Mouse (Mus musculus): ENCODE results near the gene Dgkz. TPM values are rescaled to one million over a fixed set of nuclear protein-coding genes. Genes with fewer than 3 reads are reported as not detected.

Gene Dgkz
- polyA plus RNA-seq, 1 experiment from 2014 or later: 36.3 TPM

- no peaks in the 10 kb centered on the region for H3K36me3 ChIP-seq
- H3K27me3 ChIP-seq: peaks cover 48% of the 10 kb centered on the region
- H3K4me3 ChIP-seq (replicated peaks): no peak overlapping the region
- H3K27ac ChIP-seq (replicated peaks): no peak overlapping the region
- 59% methylated on average over 1 of the region's 1 CpGs for WGBS
- H3K9ac ChIP-seq: no peak overlapping the region
- no peak for ATAC-seq (ENCODE audit: insufficient number of reproducible peaks, low FRiP score, low TSS enrichment, low read depth)
- H3K4me2 ChIP-seq (replicated peaks): no peak overlapping the region
- peaks cover 38% of the 10 kb centered on the region for H3K4me1 ChIP-seq
- no peaks in the 10 kb centered on the region for H3K9me3 ChIP-seq (replicated peaks)
Observed at GRCm38 (mm10) chr2:91924726-91925125, 50.9 kb downstream of the Dgkz start.

DNA sequence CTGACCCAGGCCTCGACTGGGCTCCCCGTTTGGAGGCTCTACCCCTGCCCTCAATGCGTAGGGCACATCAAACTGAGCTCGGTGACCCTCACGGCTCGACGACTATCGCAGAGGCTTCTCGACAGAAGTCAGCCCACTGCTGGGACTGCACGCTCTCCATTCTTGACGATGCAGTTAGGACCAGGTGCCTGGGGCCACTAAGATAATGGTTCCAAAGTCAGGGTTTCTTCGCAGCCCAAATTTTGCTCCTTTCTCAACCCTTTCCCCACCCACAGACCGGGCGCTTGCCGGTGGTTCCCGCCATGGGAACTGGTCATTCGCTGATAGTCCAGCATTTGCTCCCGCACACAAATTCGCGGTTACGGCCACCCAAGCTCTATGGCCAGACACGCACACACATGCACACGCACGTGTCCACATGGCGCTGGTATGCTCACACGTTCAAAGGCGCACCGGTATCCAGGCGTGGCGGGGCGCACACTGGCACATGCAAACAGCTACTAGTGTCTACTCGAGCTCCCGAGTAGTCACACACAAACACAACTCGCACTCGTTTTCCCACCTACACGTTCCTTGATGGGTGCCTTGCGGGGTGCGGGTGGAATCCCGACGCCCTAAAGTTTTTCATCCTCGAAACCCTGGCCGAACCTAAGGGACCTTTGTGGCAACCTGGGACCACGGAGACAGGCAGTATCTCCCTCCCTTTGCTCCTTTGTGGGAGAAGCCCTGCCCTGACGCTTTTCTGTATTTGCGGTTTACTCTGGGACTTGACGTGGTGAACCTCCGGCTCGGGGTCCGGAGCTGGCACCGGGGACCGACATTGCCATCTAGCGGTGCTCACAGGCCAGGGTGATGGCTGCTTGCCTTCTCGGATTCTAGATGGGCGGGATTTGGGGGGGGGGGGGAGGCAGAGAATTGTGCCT, 52.0 kb downstream of the Dgkz start:
- peaks cover 37% of the 10 kb centered on the region for H3K4me1 ChIP-seq
- peak; percentile 25; the same call in 1 of the 2 replicates for ATAC-seq (ENCODE audit: insufficient number of reproducible peaks, low FRiP score, low TSS enrichment, low read depth)
- peaks cover 48% of the 10 kb centered on the region for H3K27me3 ChIP-seq
- WGBS: 5% methylated on average over 54 of the region's 54 CpGs
- H3K9ac ChIP-seq: no peak overlapping the region
- no peaks in the 10 kb centered on the region for H3K9me3 ChIP-seq (replicated peaks)
- no peak overlapping the region for H3K27ac ChIP-seq (replicated peaks)
- H3K4me2 ChIP-seq (replicated peaks): peak overlapping the region; percentile 88
- peaks cover 1% of the 10 kb centered on the region; the same call in 1 of the 2 replicates for H3K36me3 ChIP-seq
- H3K4me3 ChIP-seq (replicated peaks): peak overlapping the region; percentile 62

- ATAC-seq (ENCODE audit: insufficient number of reproducible peaks, low FRiP score, low TSS enrichment, low read depth): no peak
- Histone ChIP-seq H3K9ac (no peak overlapping the region), H3K27me3 (peaks cover 48% of the 10 kb centered on the region), H3K36me3 (peaks cover 10% of the 10 kb centered on the region), H3K27ac (replicated peaks) (no peak overlapping the region), H3K4me3 (replicated peaks) (peak overlapping the region; percentile 62), H3K4me2 (replicated peaks) (peak overlapping the region; percentile 88), H3K4me1 (peaks cover 31% of the 10 kb centered on the region), H3K9me3 (replicated peaks) (no peaks in the 10 kb centered on the region)
- WGBS: 2% methylated on average over 37 of the region's 37 CpGs
Observed at GRCm38 (mm10) chr2:91922586-91923414, 52.9 kb downstream of the Dgkz start.

DNA sequence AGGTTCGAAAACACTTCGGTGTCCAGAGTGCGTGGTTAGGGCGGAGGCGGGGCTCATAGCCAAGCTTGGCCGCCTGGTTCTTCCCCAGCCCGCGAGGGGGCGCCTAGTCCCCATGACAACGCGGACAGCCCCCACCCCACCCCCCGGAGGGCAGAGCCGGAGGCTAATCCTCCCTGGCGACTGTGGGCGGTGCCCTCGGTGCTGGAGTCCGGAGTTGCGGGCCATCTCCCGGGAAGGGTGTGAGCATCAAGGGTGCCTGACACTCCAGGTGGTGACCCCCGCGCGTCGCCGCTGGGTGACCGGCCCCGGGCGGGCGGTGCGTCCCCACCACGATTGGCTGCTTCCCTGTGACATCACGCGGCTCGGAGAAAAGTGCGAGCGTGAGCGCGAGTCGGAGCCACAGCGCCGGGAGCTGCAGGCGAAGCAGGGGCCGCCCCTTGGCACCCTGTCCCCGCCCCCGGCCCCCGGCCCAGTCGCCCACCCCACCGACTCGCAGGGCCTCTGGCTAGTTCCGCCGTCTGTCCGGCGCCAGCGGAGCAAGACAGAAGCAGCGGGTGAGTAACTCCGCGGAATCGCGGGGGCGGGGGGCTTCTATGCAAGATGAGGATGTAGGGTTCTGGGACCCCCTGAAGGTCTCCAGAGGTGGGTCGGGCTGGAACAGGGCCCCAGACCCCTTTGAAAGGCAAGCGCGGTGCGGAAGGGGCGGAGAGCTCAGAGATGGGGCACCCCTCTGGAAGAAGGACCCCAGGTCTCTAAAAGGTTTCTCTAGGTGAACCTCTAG, 53.7 kb downstream of the Dgkz start:
- Histone ChIP-seq H3K4me1 (peaks cover 30% of the 10 kb centered on the region), H3K4me2 (replicated peaks) (peak overlapping the region; percentile 88), H3K9ac (peak overlapping the region; percentile 9; the same call in 1 of the 2 replicates), H3K36me3 (peaks cover 18% of the 10 kb centered on the region), H3K27ac (replicated peaks) (no peak overlapping the region), H3K4me3 (replicated peaks) (peak overlapping the region; percentile 62), H3K27me3 (peaks cover 48% of the 10 kb centered on the region), H3K9me3 (replicated peaks) (no peaks in the 10 kb centered on the region)
- peak; percentile 58; the same call in 1 of the 2 replicates for ATAC-seq (ENCODE audit: insufficient number of reproducible peaks, low FRiP score, low TSS enrichment, low read depth)
- WGBS: under 1% methylated on average over 64 of the region's 64 CpGs

- Histone ChIP-seq H3K9me3 (replicated peaks) (no peaks in the 10 kb centered on the region), H3K36me3 (peaks cover 25% of the 10 kb centered on the region), H3K4me2 (replicated peaks) (peak overlapping the region; percentile 88), H3K4me1 (peaks cover 30% of the 10 kb centered on the region), H3K27ac (replicated peaks) (no peak overlapping the region), H3K4me3 (replicated peaks) (peak overlapping the region; percentile 62), H3K9ac (no peak overlapping the region), H3K27me3 (peaks cover 48% of the 10 kb centered on the region)
- ATAC-seq (ENCODE audit: insufficient number of reproducible peaks, low FRiP score, low TSS enrichment, low read depth): peak; percentile 29; the same call in 1 of the 2 replicates
- 4% methylated on average over 31 of the region's 31 CpGs for WGBS
Observed at GRCm38 (mm10) chr2:91921181-91921789, 54.4 kb downstream of the Dgkz start.

GRCm38 (mm10) chr2:91920130-91920529, 55.5 kb downstream of the Dgkz start:
- Histone ChIP-seq H3K9me3 (replicated peaks) (no peaks in the 10 kb centered on the region), H3K27ac (replicated peaks) (no peak overlapping the region), H3K9ac (no peak overlapping the region), H3K36me3 (peaks cover 32% of the 10 kb centered on the region), H3K4me3 (replicated peaks) (no peak overlapping the region), H3K27me3 (peaks cover 45% of the 10 kb centered on the region), H3K4me2 (replicated peaks) (no peak overlapping the region), H3K4me1 (peaks cover 30% of the 10 kb centered on the region)
- 70% methylated on average over 4 of the region's 4 CpGs for WGBS
- no peak for ATAC-seq (ENCODE audit: insufficient number of reproducible peaks, low FRiP score, low TSS enrichment, low read depth)

- Histone ChIP-seq H3K9ac (no peak overlapping the region), H3K9me3 (replicated peaks) (no peaks in the 10 kb centered on the region), H3K27me3 (peaks cover 20% of the 10 kb centered on the region), H3K27ac (replicated peaks) (no peak overlapping the region), H3K4me1 (peaks cover 12% of the 10 kb centered on the region), H3K4me2 (replicated peaks) (no peak overlapping the region), H3K36me3 (peaks cover 61% of the 10 kb centered on the region), H3K4me3 (replicated peaks) (no peak overlapping the region)
- WGBS: 95% methylated on average over 7 of the region's 7 CpGs
- no peak for ATAC-seq (ENCODE audit: insufficient number of reproducible peaks, low FRiP score, low TSS enrichment, low read depth)
Observed at GRCm38 (mm10) chr2:91917096-91917495, 58.6 kb downstream of the Dgkz start.

GRCm38 (mm10) chr2:91916346-91916977, 59.2 kb downstream of the Dgkz start:
- WGBS: 91% methylated on average over 7 of the region's 7 CpGs
- no peak for ATAC-seq (ENCODE audit: insufficient number of reproducible peaks, low FRiP score, low TSS enrichment, low read depth)
- H3K9ac ChIP-seq: no peak overlapping the region

GRCm38 (mm10) chr2:91913328-91914110, 62.1 kb downstream of the Dgkz start:
- H3K27me3 ChIP-seq: no peaks in the 10 kb centered on the region
- ATAC-seq (ENCODE audit: insufficient number of reproducible peaks, low FRiP score, low TSS enrichment, low read depth): no peak
- no peak overlapping the region for H3K4me3 ChIP-seq (replicated peaks)
- WGBS: 79% methylated on average over 7 of the region's 7 CpGs
- H3K4me2 ChIP-seq (replicated peaks): no peak overlapping the region
- no peak overlapping the region for H3K9ac ChIP-seq
- H3K4me1 ChIP-seq: no peaks in the 10 kb centered on the region
- no peaks in the 10 kb centered on the region for H3K9me3 ChIP-seq (replicated peaks)
- H3K27ac ChIP-seq (replicated peaks): no peak overlapping the region
- H3K36me3 ChIP-seq: peaks cover 81% of the 10 kb centered on the region

More at GRCm38 (mm10) chr2:91916346-91916977, 59.2 kb downstream of the Dgkz start:
- Histone ChIP-seq H3K27me3 (peaks cover 14% of the 10 kb centered on the region), H3K4me1 (peaks cover 5% of the 10 kb centered on the region), H3K36me3 (peaks cover 67% of the 10 kb centered on the region), H3K4me3 (replicated peaks) (no peak overlapping the region), H3K4me2 (replicated peaks) (no peak overlapping the region), H3K27ac (replicated peaks) (no peak overlapping the region), H3K9me3 (replicated peaks) (no peaks in the 10 kb centered on the region)
